ENCODE assay signal across 20 mouse cellular contexts in genomic region chr10:69430138-69430537, GRCm38 (mm10).
"Had no signal": no experiment of that assay in that cellular context is flagged by ENCODE, and none has a peak within 500 bp of the region (broad histone marks: within the 10 kb centered on the region; RNA-seq: fewer than 3 reads in every experiment).

No protein-coding gene starts in this region.

- H3K4me3 ChIP-seq: layer of hippocampus, adult 2 months; left cerebral cortex, adult 2 months; midbrain, embryonic 12.5 days; midbrain, embryonic 15.5 days; neural tube, embryonic 12.5 days; neural tube, embryonic 15.5 days had no signal

- H3K27me3 ChIP-seq: midbrain, embryonic 12.5 days; midbrain, embryonic 15.5 days; neural tube, embryonic 12.5 days; neural tube, embryonic 15.5 days had no signal

- H3K27ac ChIP-seq: layer of hippocampus, adult 2 months; left cerebral cortex, adult 2 months; liver, embryonic 14.5 days; midbrain, embryonic 12.5 days; midbrain, embryonic 15.5 days; neural tube, embryonic 12.5 days; neural tube, embryonic 15.5 days had no signal

- H3K9me3 ChIP-seq: midbrain, embryonic 12.5 days; midbrain, embryonic 15.5 days; neural tube, embryonic 12.5 days; neural tube, embryonic 15.5 days had no signal

- H3K4me2 ChIP-seq: liver, embryonic 11.5 days; midbrain, embryonic 12.5 days; midbrain, embryonic 15.5 days; neural tube, embryonic 12.5 days; neural tube, embryonic 15.5 days had no signal

- H3K9ac ChIP-seq: liver, embryonic 14.5 days; midbrain, embryonic 12.5 days; midbrain, embryonic 15.5 days; neural tube, embryonic 12.5 days; neural tube, embryonic 15.5 days had no signal

- DNase-seq: kidney, adult 11 months; kidney, adult 8-10 months; kidney, postnatal 25 days; layer of hippocampus, postnatal 36 days; lung, adult 2 months; lung, postnatal 14 days; lung, postnatal 4 days; right cerebral cortex, adult 18-20 months; right cerebral cortex, postnatal 14 days; right cerebral cortex, postnatal 4 days; thymus, postnatal 25 days had no signal

- H3K36me3 ChIP-seq: midbrain, embryonic 12.5 days; midbrain, embryonic 15.5 days; neural tube, embryonic 12.5 days; neural tube, embryonic 15.5 days had no signal

- ATAC-seq: inflammation-experienced regulatory T-cells, adult 6 months; midbrain, embryonic 15.5 days had no signal

- H3K4me1 ChIP-seq: midbrain, embryonic 12.5 days; midbrain, embryonic 15.5 days; neural tube, embryonic 12.5 days; neural tube, embryonic 15.5 days had no signal
